Mouse (Mus musculus) spleen, adult 2 months (tissue): Measurements from ENCODE around the gene Olfr923. TPM values are rescaled to one million over a fixed set of nuclear protein-coding genes. Genes with fewer than 3 reads are reported as not detected.

Experiments used
- DNase-seq, 2 experiments: peaks; one replicate each; pipeline versions ENCODE4 v3.0.0 to v3.0.0-alpha.2; 2012 to 2021; ENCODE audit warnings: low spot score in 2 of 2, low read depth in 1 of 2
- H3K27ac ChIP-seq: fragments of 200-500 bp; 2 replicates; pipeline ENCODE4 v1.5.1; 2012; ENCODE audit warnings: low read length, inconsistent platforms; ENCODE audit not compliant: insufficient read depth
- H3K27me3 ChIP-seq: fragments of 200-500 bp; 2 replicates; pipeline ENCODE4 v1.6.1; 2012; ENCODE audit warnings: mild to moderate bottlenecking, moderate library complexity, low read length, inconsistent platforms; ENCODE audit not compliant: control insufficient read depth, insufficient read depth
- H3K36me3 ChIP-seq: fragments of 200-500 bp; 2 replicates; pipeline ENCODE4 v1.6.1; 2012; ENCODE audit warnings: mild to moderate bottlenecking, low read length, inconsistent platforms; ENCODE audit not compliant: control insufficient read depth, insufficient read depth
- H3K4me1 ChIP-seq: fragments of 200-500 bp; 2 replicates; pipeline ENCODE4 v1.6.1; 2011; ENCODE audit warnings: inconsistent platforms; ENCODE audit not compliant: control insufficient read depth, insufficient read depth, insufficient read length
- H3K4me3 ChIP-seq: fragments of 200-500 bp; 2 replicates; pipeline ENCODE4 v1.5.1; 2011; ENCODE audit warnings: mild to moderate bottlenecking, inconsistent platforms; ENCODE audit not compliant: insufficient read depth, insufficient read length; ENCODE audit errors: extremely low read depth
- CTCF ChIP-seq: fragments of 200-500 bp; IDR thresholded peaks from 2 replicates; pipeline ENCODE4 v1.5.1; 2011; ENCODE audit warnings: mild to moderate bottlenecking, inconsistent platforms; ENCODE audit not compliant: insufficient read depth, insufficient read length, insufficient replicate concordance; ENCODE audit errors: extremely low read depth
- POLR2A ChIP-seq: fragments of 200-500 bp; IDR thresholded peaks from 2 replicates; pipeline ENCODE4 v1.6.1; 2011; ENCODE audit warnings: low read depth, low read length, inconsistent platforms
- WGBS: fragments of 180-500 bp; shearing (Covaris S2); methylation state at CpG from one replicate; pipeline ENCODE4 v1.1.7; 2018; 5-methylcytosine and 5-hydroxymethylcytosine counted together
- polyA plus RNA-seq: library from polyadenylated mRNA; depleted of rRNA; stranded (reverse); fragments of >200 nt; gene quantifications from 2 replicates; pipeline ENCODE4 v1.2.3, GENCODE M21; 2012; rRNA removed

The Olfr923 gene
- not detected in 2 replicates for polyA plus RNA-seq

- H3K36me3 ChIP-seq = no peaks in the 10 kb centered on the region
Measured at GRCm38 (mm10) chr9:38826245-38826644, at the start of gene Olfr923. Olfr923 (plus strand) TSS chr9:38826545.

GRCm38 (mm10) chr9:38792689-38793088, 33.7 kb upstream of the Olfr923 start:
- Histone ChIP-seq H3K4me3 (no peak overlapping the region), H3K27ac (no peak overlapping the region), H3K36me3 (no peaks in the 10 kb centered on the region), H3K27me3 (no peaks in the 10 kb centered on the region), H3K4me1 (no peaks in the 10 kb centered on the region)
- 59% methylated on average over 2 of the region's 2 CpGs for WGBS
- no peak for TF ChIP-seq CTCF
- no peak for TF ChIP-seq POLR2A
- no peak for DNase-seq

More at GRCm38 (mm10) chr9:38826245-38826644, at the start of gene Olfr923:
- TF ChIP-seq CTCF (no peak), POLR2A (no peak)
- H3K27ac ChIP-seq = no peak within 1 kb of the TSS
- 89% methylated on average over 1 of the region's 1 CpGs for WGBS
- H3K4me3 ChIP-seq = no peak within 1 kb of the TSS
- DNase-seq = no peak
- H3K4me1 ChIP-seq = no peaks in the 10 kb centered on the region
- no peaks in the 10 kb centered on the region for H3K27me3 ChIP-seq

GRCm38 (mm10) chr9:38805696-38806095, 20.6 kb upstream of the Olfr923 start:
- no peak overlapping the region for H3K4me3 ChIP-seq
- TF ChIP-seq POLR2A (no peak), CTCF (no peak)
- H3K27ac ChIP-seq = no peak overlapping the region
- DNase-seq = no peak
- no peaks in the 10 kb centered on the region for H3K36me3 ChIP-seq
- no peaks in the 10 kb centered on the region for H3K4me1 ChIP-seq
- H3K27me3 ChIP-seq = no peaks in the 10 kb centered on the region

- no peaks in the 10 kb centered on the region for H3K4me1 ChIP-seq
- H3K4me3 ChIP-seq = no peak within 1 kb of the TSS
- no peaks in the 10 kb centered on the region for H3K36me3 ChIP-seq
- WGBS = 67% methylated on average over 2 of the region's 2 CpGs
- H3K27ac ChIP-seq = no peak within 1 kb of the TSS
- no peak for DNase-seq
- no peak for TF ChIP-seq CTCF
- no peak for TF ChIP-seq POLR2A
- no peaks in the 10 kb centered on the region for H3K27me3 ChIP-seq
Measured at GRCm38 (mm10) chr9:38814314-38814713, 12.0 kb upstream of the Olfr923 start, which contains the start of gene Olfr922. Olfr922 (plus strand) TSS chr9:38814614.

- no peaks in the 10 kb centered on the region for H3K36me3 ChIP-seq
- TF ChIP-seq CTCF (no peak), POLR2A (no peak)
- no peaks in the 10 kb centered on the region for H3K27me3 ChIP-seq
- 79% methylated on average over 1 of the region's 1 CpGs for WGBS
- no peak for DNase-seq
- H3K4me1 ChIP-seq = no peaks in the 10 kb centered on the region
- no peak overlapping the region for H3K27ac ChIP-seq
- no peak overlapping the region for H3K4me3 ChIP-seq
Measured at GRCm38 (mm10) chr9:38815458-38815986, 10.8 kb upstream of the Olfr923 start.

GRCm38 (mm10) chr9:38833027-38833426, 6.7 kb downstream of the Olfr923 start:
- no peak for DNase-seq
- Histone ChIP-seq H3K27ac (no peak overlapping the region), H3K27me3 (no peaks in the 10 kb centered on the region), H3K4me3 (no peak overlapping the region), H3K36me3 (no peaks in the 10 kb centered on the region), H3K4me1 (no peaks in the 10 kb centered on the region)
- WGBS = 85% methylated on average over 2 of the region's 2 CpGs
- no peak for TF ChIP-seq CTCF
- TF ChIP-seq POLR2A = no peak

- Histone ChIP-seq H3K4me3 (no peak within 1 kb of the TSS), H3K4me1 (no peaks in the 10 kb centered on the region), H3K27me3 (no peaks in the 10 kb centered on the region), H3K36me3 (no peaks in the 10 kb centered on the region), H3K27ac (no peak within 1 kb of the TSS)
- TF ChIP-seq CTCF (no peak), POLR2A (no peak)
- DNase-seq = no peak
- 92% methylated on average over 1 of the region's 1 CpGs for WGBS
Measured at GRCm38 (mm10) chr9:38844149-38844548, 17.8 kb downstream of the Olfr923 start, which contains the start of gene Olfr924. Olfr924 (plus strand) TSS chr9:38844449.
